Mouse (Mus musculus): Measurements from ENCODE around the gene Tacc3. TPM values are rescaled to one million over a fixed set of nuclear protein-coding genes. Genes with fewer than 3 reads are reported as not detected.
A peak's percentile ranks its signal among the peaks of the same experiment; 100 is the strongest.

The Tacc3 gene
- polyA plus RNA-seq, 1 experiment = 9.2 TPM

GRCm38 (mm10) chr5:33696430-33696829, 38.5 kb downstream of the Tacc3 start:
- peaks cover 1% of the 10 kb centered on the region; the same call in 1 of the 2 replicates for H3K27me3 ChIP-seq (ENCODE audit: control insufficient read depth, insufficient read depth, low read length)
- H3K4me3 ChIP-seq (replicated peaks; ENCODE audit: insufficient read depth, low read depth, low read length) = no peak overlapping the region
- no peaks in the 10 kb centered on the region; the same call in 1 of the 2 replicates for H3K4me1 ChIP-seq (ENCODE audit: control insufficient read depth, insufficient read depth, low read length)
- no peak overlapping the region for H3K27ac ChIP-seq (ENCODE audit: insufficient read depth, low read length)
- TF ChIP-seq POLR2A (IDR thresholded peaks at IDR 0.05; ENCODE audit: borderline replicate concordance, insufficient read depth, low read length) (no peak), CTCF (IDR thresholded peaks at IDR 0.05; ENCODE audit: borderline replicate concordance, insufficient read depth, low read depth, low read length) (no peak)
- no peak for DNase-seq
- 84% methylated on average over 5 of the region's 5 CpGs for WGBS

GRCm38 (mm10) chr5:33697534-33697933, 39.6 kb downstream of the Tacc3 start:
- Histone ChIP-seq H3K4me3 (replicated peaks; ENCODE audit: insufficient read depth, low read depth, low read length) (no peak overlapping the region), H3K4me1 (ENCODE audit: control insufficient read depth, insufficient read depth, low read length) (no peaks in the 10 kb centered on the region; the same call in 1 of the 2 replicates), H3K27ac (ENCODE audit: insufficient read depth, low read length) (no peak overlapping the region), H3K27me3 (ENCODE audit: control insufficient read depth, insufficient read depth, low read length) (peaks cover 1% of the 10 kb centered on the region; the same call in 1 of the 2 replicates)
- TF ChIP-seq POLR2A (IDR thresholded peaks at IDR 0.05; ENCODE audit: borderline replicate concordance, insufficient read depth, low read length) (no peak), CTCF (IDR thresholded peaks at IDR 0.05; ENCODE audit: borderline replicate concordance, insufficient read depth, low read depth, low read length) (no peak)
- 60% methylated on average over 1 of the region's 1 CpGs for WGBS
- DNase-seq = no peak

GRCm38 (mm10) chr5:33697947-33698512, 40.1 kb downstream of the Tacc3 start:
- no peak overlapping the region for H3K27ac ChIP-seq (ENCODE audit: insufficient read depth, low read length)
- no peak for DNase-seq
- TF ChIP-seq POLR2A (IDR thresholded peaks at IDR 0.05; ENCODE audit: borderline replicate concordance, insufficient read depth, low read length) = no peak
- no peak for TF ChIP-seq CTCF (IDR thresholded peaks at IDR 0.05; ENCODE audit: borderline replicate concordance, insufficient read depth, low read depth, low read length)
- peaks cover 1% of the 10 kb centered on the region; the same call in 1 of the 2 replicates for H3K27me3 ChIP-seq (ENCODE audit: control insufficient read depth, insufficient read depth, low read length)
- no peak overlapping the region for H3K4me3 ChIP-seq (replicated peaks; ENCODE audit: insufficient read depth, low read depth, low read length)
- H3K4me1 ChIP-seq (ENCODE audit: control insufficient read depth, insufficient read depth, low read length) = no peaks in the 10 kb centered on the region; the same call in 1 of the 2 replicates
- WGBS = 15% methylated on average over 13 of the region's 13 CpGs

- WGBS = 39% methylated on average over 5 of the region's 5 CpGs
Measured at GRCm38 (mm10) chr5:33698669-33699068, 40.7 kb downstream of the Tacc3 start.

DNA sequence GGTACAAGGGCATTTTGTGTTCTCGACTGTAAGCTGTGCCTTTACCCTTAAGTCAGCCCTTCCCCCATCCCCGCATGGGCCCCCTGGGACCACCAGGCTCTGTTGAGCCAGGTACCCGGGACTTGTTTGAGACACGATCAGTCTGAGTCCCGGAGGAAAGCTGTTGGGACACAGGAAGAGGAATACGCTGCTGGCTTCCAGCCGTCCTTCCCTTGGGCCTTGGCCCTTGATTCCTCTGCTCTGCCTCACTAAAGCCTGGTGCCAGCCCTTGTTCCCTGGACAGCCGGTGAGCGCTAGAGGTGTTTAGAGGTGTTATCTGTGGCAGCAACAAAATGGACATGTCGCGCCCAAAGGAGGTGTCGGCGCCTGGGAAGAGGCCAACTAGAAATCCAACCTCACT, 42.1 kb downstream of the Tacc3 start:
- H3K4me3 ChIP-seq (replicated peaks; ENCODE audit: insufficient read depth, low read depth, low read length) = no peak overlapping the region

More at GRCm38 (mm10) chr5:33698669-33699068, 40.7 kb downstream of the Tacc3 start:
- no peak for TF ChIP-seq POLR2A (IDR thresholded peaks at IDR 0.05; ENCODE audit: borderline replicate concordance, insufficient read depth, low read length)
- TF ChIP-seq CTCF (IDR thresholded peaks at IDR 0.05; ENCODE audit: borderline replicate concordance, insufficient read depth, low read depth, low read length) = no peak
- Histone ChIP-seq H3K27me3 (ENCODE audit: control insufficient read depth, insufficient read depth, low read length) (peaks cover 1% of the 10 kb centered on the region; the same call in 1 of the 2 replicates), H3K27ac (ENCODE audit: insufficient read depth, low read length) (no peak overlapping the region), H3K4me1 (ENCODE audit: control insufficient read depth, insufficient read depth, low read length) (no peaks in the 10 kb centered on the region; the same call in 1 of the 2 replicates), H3K4me3 (replicated peaks; ENCODE audit: insufficient read depth, low read depth, low read length) (no peak overlapping the region)
- DNase-seq = no peak

GRCm38 (mm10) chr5:33701832-33702231, 43.9 kb downstream of the Tacc3 start:
- Histone ChIP-seq H3K27ac (ENCODE audit: insufficient read depth, low read length) (no peak overlapping the region), H3K27me3 (ENCODE audit: control insufficient read depth, insufficient read depth, low read length) (no peaks in the 10 kb centered on the region), H3K4me3 (replicated peaks; ENCODE audit: insufficient read depth, low read depth, low read length) (no peak overlapping the region), H3K4me1 (ENCODE audit: control insufficient read depth, insufficient read depth, low read length) (peaks cover 3% of the 10 kb centered on the region; the same call in 1 of the 2 replicates)
- WGBS = 78% methylated on average over 11 of the region's 11 CpGs
- no peak for TF ChIP-seq CTCF (IDR thresholded peaks at IDR 0.05; ENCODE audit: borderline replicate concordance, insufficient read depth, low read depth, low read length)
- no peak for TF ChIP-seq POLR2A (IDR thresholded peaks at IDR 0.05; ENCODE audit: borderline replicate concordance, insufficient read depth, low read length)
- DNase-seq = no peak

More for the DNA sequence above, 42.1 kb downstream of the Tacc3 start:
- Histone ChIP-seq H3K27ac (ENCODE audit: insufficient read depth, low read length) (no peak overlapping the region), H3K27me3 (ENCODE audit: control insufficient read depth, insufficient read depth, low read length) (peaks cover 1% of the 10 kb centered on the region; the same call in 1 of the 2 replicates), H3K4me1 (ENCODE audit: control insufficient read depth, insufficient read depth, low read length) (no peaks in the 10 kb centered on the region; the same call in 1 of the 2 replicates)
- DNase-seq = no peak
- WGBS = 37% methylated on average over 13 of the region's 13 CpGs
- TF ChIP-seq CTCF (IDR thresholded peaks at IDR 0.05; ENCODE audit: borderline replicate concordance, insufficient read depth, low read depth, low read length) (no peak), POLR2A (IDR thresholded peaks at IDR 0.05; ENCODE audit: borderline replicate concordance, insufficient read depth, low read length) (no peak)

DNA sequence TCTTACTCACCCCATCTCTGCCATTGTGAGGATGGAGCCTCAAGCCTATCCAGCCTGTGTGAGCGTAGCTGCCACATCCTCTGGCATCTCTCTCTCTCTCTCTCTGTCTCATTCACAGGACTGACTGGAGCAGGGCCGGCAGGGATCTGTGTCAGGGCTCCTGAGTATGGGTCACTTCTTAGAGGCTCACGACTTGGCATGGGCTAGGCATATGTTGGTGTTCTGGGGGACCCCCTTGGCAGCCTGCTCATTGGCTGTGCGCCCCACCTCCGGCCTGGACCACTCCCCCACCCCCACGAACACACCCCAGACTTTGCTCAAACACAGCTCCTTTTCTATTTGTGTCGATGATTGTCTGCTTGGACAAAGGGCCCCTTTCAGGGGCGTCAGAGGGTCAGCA, 46.1 kb downstream of the Tacc3 start:
- Histone ChIP-seq H3K4me1 (ENCODE audit: control insufficient read depth, insufficient read depth, low read length) (peaks cover 3% of the 10 kb centered on the region; the same call in 1 of the 2 replicates), H3K27me3 (ENCODE audit: control insufficient read depth, insufficient read depth, low read length) (no peaks in the 10 kb centered on the region), H3K4me3 (replicated peaks; ENCODE audit: insufficient read depth, low read depth, low read length) (no peak overlapping the region), H3K27ac (ENCODE audit: insufficient read depth, low read length) (no peak overlapping the region)
- TF ChIP-seq CTCF (IDR thresholded peaks at IDR 0.05; ENCODE audit: borderline replicate concordance, insufficient read depth, low read depth, low read length) = no peak
- DNase-seq = no peak
- WGBS = 54% methylated on average over 8 of the region's 8 CpGs

DNA sequence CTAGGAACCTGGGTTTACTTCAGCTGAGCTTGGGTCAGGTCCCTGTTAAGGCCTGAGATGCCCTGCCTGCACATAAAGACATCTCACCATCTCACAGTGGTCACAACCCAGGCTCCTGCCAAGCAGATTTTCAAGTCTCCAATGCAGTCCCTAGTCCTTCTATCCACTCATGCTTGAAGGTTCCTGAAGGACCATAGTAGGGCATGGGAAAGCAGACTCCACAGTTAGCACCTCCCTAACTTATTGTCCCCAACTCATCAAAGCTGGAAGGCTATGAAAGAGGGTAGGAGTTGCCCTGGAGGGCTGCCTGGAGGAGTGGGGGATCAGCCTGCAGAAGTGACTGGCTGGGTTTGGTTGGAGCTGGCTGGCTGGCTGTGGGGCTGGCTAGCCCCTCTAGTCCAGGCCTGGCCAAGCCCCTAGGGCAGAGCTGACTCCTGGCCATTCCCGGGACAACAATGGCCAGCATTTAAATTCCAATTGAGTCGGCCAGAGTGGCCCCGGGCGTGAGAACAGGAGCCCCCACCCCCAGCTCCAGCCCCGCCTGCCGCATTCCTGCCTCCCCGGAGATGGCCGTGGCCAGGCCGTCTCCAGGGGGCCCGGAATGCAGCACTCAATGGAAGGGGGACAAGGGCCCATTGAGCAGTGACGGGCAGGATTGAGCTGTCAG, 47.1 kb downstream of the Tacc3 start:
- no peaks in the 10 kb centered on the region for H3K27me3 ChIP-seq (ENCODE audit: control insufficient read depth, insufficient read depth, low read length)
- WGBS = 34% methylated on average over 11 of the region's 11 CpGs
- TF ChIP-seq CTCF (IDR thresholded peaks at IDR 0.05; ENCODE audit: borderline replicate concordance, insufficient read depth, low read depth, low read length) (no peak), POLR2A (IDR thresholded peaks at IDR 0.05; ENCODE audit: borderline replicate concordance, insufficient read depth, low read length) (no peak)
- peak; percentile 31 to 51 for DNase-seq
- no peak overlapping the region for H3K4me3 ChIP-seq (replicated peaks; ENCODE audit: insufficient read depth, low read depth, low read length)
- no peak overlapping the region for H3K27ac ChIP-seq (ENCODE audit: insufficient read depth, low read length)
- peaks cover 3% of the 10 kb centered on the region; the same call in 1 of the 2 replicates for H3K4me1 ChIP-seq (ENCODE audit: control insufficient read depth, insufficient read depth, low read length)
